Mouse (Mus musculus) testis, adult 2 months (tissue): Measurements from ENCODE around the gene Rasgrp1.

Experiments used
- CTCF ChIP-seq: fragments of 200-500 bp; IDR thresholded peaks from 2 replicates; pipeline ENCODE4 v1.5.1; 2012; ENCODE audit warnings: low read depth, mild to moderate bottlenecking, inconsistent platforms, low read length, moderate library complexity; ENCODE audit not compliant: control insufficient read depth, insufficient read depth, insufficient replicate concordance
- POLR2A ChIP-seq: fragments of 200-500 bp; IDR thresholded peaks from 2 replicates; pipeline ENCODE4 v1.6.1; 2012; ENCODE audit warnings: low read depth, mild to moderate bottlenecking, inconsistent platforms, low read length, moderate library complexity; ENCODE audit not compliant: control insufficient read depth

- TF ChIP-seq CTCF (no peak), POLR2A (no peak)
Measured at GRCm38 (mm10) chr2:117321231-117321630, 21.6 kb downstream of the Rasgrp1 start.
